Mouse (Mus musculus) embryonic fibroblast, embryonic 13.5 days (primary cell): ENCODE measurements around the gene Lgi4. TPM values are rescaled to one million over a fixed set of nuclear protein-coding genes. Genes with fewer than 3 reads are reported as not detected.

ENCODE experiments used
- H3K27ac ChIP-seq: 2 replicates; pipeline ENCODE4 v1.5.1; 2012; ENCODE audit warnings: low read length, control low read depth, inconsistent platforms; ENCODE audit not compliant: insufficient read depth
- H3K4me1 ChIP-seq: 2 replicates; pipeline ENCODE4 v1.6.1; 2011; ENCODE audit warnings: low read length; ENCODE audit not compliant: control insufficient read depth, insufficient read depth
- H3K4me3 ChIP-seq: 2 replicates; pipeline ENCODE4 v1.5.1; 2011; ENCODE audit warnings: mild to moderate bottlenecking, control low read depth, low read length; ENCODE audit not compliant: insufficient read depth
- CTCF ChIP-seq: IDR thresholded peaks from 2 replicates; pipeline ENCODE4 v1.5.1; 2011; ENCODE audit warnings: mild to moderate bottlenecking, control low read depth, low read length, moderate library complexity, borderline replicate concordance; ENCODE audit not compliant: insufficient read depth
- POLR2A ChIP-seq: IDR thresholded peaks from 2 replicates; pipeline ENCODE4 v1.6.1; 2011; ENCODE audit warnings: low read depth, mild to moderate bottlenecking, control low read depth, low read length, moderate library complexity
- polyA plus RNA-seq: library from polyadenylated mRNA; stranded (reverse); fragments of >200 nt; gene quantifications from 2 replicates; pipeline ENCODE4 v1.2.4, GENCODE M21; 2011; ENCODE audit warnings: low read depth; ENCODE audit not compliant: missing spikeins, insufficient read length

Gene Lgi4
- polyA plus RNA-seq, 1 experiment, result 1.1 TPM

- Histone ChIP-seq H3K4me3 (no peak overlapping the region), H3K4me1 (no peaks in the 10 kb centered on the region), H3K27ac (no peak overlapping the region)
- TF ChIP-seq POLR2A (no peak), CTCF (no peak)
Measured at GRCm38 (mm10) chr7:31057730-31058129, 1.4 kb upstream of the Lgi4 start.

DNA sequence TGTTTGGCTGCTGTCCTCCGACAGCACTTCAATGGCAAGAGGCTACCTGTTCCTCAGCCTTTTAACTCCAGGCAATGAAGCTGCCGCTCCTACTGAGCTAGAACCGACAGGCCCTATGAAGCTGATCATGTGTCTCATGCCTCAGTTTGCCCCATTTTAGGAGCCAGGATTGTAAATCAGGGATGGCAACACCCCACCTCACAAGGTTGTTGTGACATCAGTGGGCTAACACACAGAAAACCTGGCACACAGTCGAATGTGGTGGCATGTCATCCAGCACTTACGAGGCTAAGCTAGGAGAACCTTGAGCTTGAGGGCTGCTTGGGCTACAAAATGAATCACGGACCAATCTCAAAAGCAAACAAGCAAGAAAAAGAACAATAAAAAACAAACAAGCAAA is 931 bp upstream of the Lgi4 start:
- Histone ChIP-seq H3K4me1 (no peaks in the 10 kb centered on the region), H3K27ac (no peak overlapping the region), H3K4me3 (no peak overlapping the region)
- TF ChIP-seq POLR2A (no peak), CTCF (no peak)

DNA sequence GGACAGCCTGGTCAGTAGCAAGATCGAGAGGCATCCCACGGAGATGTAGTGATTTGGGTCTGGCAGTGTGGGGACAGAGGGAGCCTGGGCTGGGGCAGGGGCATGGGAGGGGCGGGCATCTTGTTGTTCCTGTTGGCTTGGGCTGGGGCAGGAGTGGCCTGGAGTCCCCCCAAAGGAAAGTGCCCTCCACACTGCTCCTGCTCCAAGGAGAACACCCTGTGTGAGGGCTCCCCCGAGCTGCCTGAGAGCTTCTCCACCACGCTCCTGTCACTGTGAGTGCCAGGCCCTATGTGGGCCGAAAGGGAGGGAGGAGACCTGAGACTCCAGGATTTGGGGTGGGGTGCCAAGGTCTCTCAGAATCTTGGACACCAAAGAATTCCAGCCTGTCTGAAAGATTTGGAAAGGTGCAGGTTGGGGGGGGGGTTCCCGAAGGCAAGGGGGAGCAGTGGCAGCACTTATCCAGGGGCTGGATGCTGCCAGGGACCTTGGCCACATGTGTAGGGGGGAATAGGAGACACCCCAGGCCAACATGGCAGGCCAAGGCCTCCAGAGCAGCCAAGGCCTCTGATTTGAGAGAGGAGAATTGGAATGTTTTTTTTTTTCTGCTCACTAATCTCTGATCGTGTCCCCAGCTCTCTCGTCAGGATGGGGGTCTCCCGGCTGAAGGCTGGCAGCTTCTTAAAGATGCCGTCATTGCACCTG is 928 bp downstream of the Lgi4 start:
- TF ChIP-seq CTCF, result no peak
- Histone ChIP-seq H3K27ac (no peak overlapping the region), H3K4me3 (no peak overlapping the region), H3K4me1 (no peaks in the 10 kb centered on the region)

- no peak overlapping the region for H3K27ac ChIP-seq
- no peaks in the 10 kb centered on the region for H3K4me1 ChIP-seq
- no peak for TF ChIP-seq POLR2A
- TF ChIP-seq CTCF, result no peak
- no peak overlapping the region for H3K4me3 ChIP-seq
Measured at GRCm38 (mm10) chr7:31060621-31061010, 1.5 kb downstream of the Lgi4 start.

DNA sequence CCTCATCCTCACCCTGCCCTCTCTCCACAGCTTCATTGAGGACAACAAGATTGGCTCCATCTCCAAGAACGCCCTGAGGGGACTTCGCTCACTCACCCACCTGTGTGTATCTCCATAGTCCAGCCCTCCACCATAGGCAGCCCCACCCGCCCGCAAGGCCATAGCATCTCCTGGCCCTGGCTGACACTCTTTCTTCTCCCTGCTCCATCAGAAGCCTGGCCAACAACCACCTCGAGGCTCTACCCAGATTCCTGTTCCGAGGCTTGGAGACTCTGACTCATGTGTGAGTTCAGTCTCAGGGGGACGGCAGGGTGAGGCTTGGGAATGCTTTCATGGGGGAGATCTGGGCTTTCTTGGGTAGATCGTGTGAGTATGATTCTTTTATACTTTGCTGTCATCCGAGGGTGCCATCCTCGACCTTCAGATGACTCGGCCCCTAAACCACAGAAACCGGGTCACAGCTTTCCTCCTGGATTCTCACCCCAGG is 4.0 kb downstream of the Lgi4 start:
- Histone ChIP-seq H3K4me3 (no peak overlapping the region), H3K27ac (no peak overlapping the region), H3K4me1 (no peaks in the 10 kb centered on the region)
- TF ChIP-seq CTCF, result no peak
- TF ChIP-seq POLR2A, result no peak

GRCm38 (mm10) chr7:31067836-31068235 is 8.7 kb downstream of the Lgi4 start:
- H3K4me3 ChIP-seq, result no peak overlapping the region
- TF ChIP-seq POLR2A (no peak), CTCF (no peak)
- no peak overlapping the region for H3K27ac ChIP-seq
- H3K4me1 ChIP-seq, result no peaks in the 10 kb centered on the region

- TF ChIP-seq POLR2A (no peak), CTCF (no peak)
- no peaks in the 10 kb centered on the region for H3K4me1 ChIP-seq
- H3K4me3 ChIP-seq, result no peak overlapping the region
- no peak overlapping the region for H3K27ac ChIP-seq
Measured at GRCm38 (mm10) chr7:31069491-31069890, 10.3 kb downstream of the Lgi4 start.

DNA sequence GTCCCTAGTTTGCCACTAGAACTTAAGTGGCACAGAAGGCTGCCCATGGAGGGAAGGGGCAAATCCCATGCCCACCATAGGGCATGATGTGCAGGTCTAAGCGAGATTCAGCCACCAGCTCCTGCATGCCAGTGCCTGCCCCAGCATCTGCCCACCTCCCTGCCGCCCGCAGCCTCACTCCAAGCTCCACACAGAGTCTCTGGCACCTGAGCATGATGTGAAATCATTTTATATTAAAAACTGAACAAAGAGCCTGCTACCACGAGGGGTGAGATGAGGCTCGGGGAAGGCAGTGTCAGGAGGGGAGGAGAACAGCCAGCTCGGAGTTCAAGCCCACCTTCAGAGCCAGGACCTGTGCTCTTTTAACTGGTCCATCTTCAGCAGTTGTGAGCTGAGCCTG is 11.2 kb downstream of the Lgi4 start:
- Histone ChIP-seq H3K27ac (no peak overlapping the region), H3K4me1 (no peaks in the 10 kb centered on the region), H3K4me3 (no peak overlapping the region)
- TF ChIP-seq CTCF, result no peak
- no peak for TF ChIP-seq POLR2A

- Histone ChIP-seq H3K27ac (no peak overlapping the region), H3K4me1 (no peaks in the 10 kb centered on the region), H3K4me3 (no peak overlapping the region)
- TF ChIP-seq CTCF (no peak), POLR2A (no peak)
Measured at GRCm38 (mm10) chr7:31072326-31072725, 13.2 kb downstream of the Lgi4 start.

DNA sequence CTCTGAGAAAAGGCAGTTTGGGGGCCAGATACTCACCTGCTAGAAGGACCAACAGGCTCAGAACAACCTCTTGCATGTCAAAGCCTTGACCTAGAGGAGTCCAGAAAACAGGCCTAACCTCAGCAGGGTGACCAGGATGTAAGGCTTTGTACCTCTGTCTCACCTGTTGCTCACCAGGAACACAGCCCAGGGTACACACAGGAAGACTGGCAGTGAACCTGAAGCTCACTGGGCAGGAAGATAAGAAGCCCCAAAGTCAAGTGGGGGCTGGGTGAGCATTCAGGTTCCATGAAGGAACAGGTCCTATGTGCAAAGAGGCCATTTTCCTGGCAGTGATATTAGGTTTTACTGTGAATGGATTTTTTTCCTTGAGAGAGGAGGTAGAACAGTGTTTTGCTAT is 14.4 kb downstream of the Lgi4 start:
- no peak for TF ChIP-seq POLR2A
- no peak for TF ChIP-seq CTCF
- H3K4me3 ChIP-seq, result no peak overlapping the region
- H3K4me1 ChIP-seq, result no peaks in the 10 kb centered on the region
- H3K27ac ChIP-seq, result no peak overlapping the region

GRCm38 (mm10) chr7:31074061-31074712 is 15.0 kb downstream of the Lgi4 start:
- H3K4me3 ChIP-seq, result no peak overlapping the region
- no peak for TF ChIP-seq CTCF
- TF ChIP-seq POLR2A, result no peak
- no peaks in the 10 kb centered on the region for H3K4me1 ChIP-seq
- no peak overlapping the region for H3K27ac ChIP-seq
